Mouse (Mus musculus) liver, postnatal 0 days (tissue): ENCODE measurements around the gene Myrip.

Experiments
- CTCF ChIP-seq: sonication (generic); IDR thresholded peaks from 2 replicates; pipeline ENCODE4 v1.5.1; 2016; ENCODE audit warnings: antibody characterized with exemption, low read depth
- EP300 ChIP-seq: IDR thresholded peaks from 2 replicates; pipeline ENCODE4 v1.6.1; 2016; ENCODE audit warnings: antibody characterized with exemption, low read depth, mild to moderate bottlenecking

GRCm38 (mm10) chr9:120481644-120482043 is 180.3 kb downstream of the Myrip start:
- no peak for TF ChIP-seq CTCF
- TF ChIP-seq EP300: no peak
